Mouse (Mus musculus) adrenal gland, adult 8-10 months (tissue): ENCODE results near the gene Tgm6. TPM values are rescaled to one million over a fixed set of nuclear protein-coding genes. Genes with fewer than 3 reads are reported as not detected.

Source experiments
- DNase-seq: peaks from one replicate; pipeline ENCODE4 v3.0.0; 2022
- total RNA-seq, 4 experiments: library from RNA; stranded (reverse); gene quantifications; 2 replicates each; pipeline ENCODE4 v1.2.4; 2022

The Tgm6 gene
- total RNA-seq, 4 experiments from 2014 or later: not detected

GRCm38 (mm10) chr2:130178706-130179506 lies 66.7 kb downstream of the Tgm6 start, which contains the start of gene Snrpb:
Gene Snrpb (minus strand): TSS chr2:130179403.
- peak; percentile 81 for DNase-seq

DNA sequence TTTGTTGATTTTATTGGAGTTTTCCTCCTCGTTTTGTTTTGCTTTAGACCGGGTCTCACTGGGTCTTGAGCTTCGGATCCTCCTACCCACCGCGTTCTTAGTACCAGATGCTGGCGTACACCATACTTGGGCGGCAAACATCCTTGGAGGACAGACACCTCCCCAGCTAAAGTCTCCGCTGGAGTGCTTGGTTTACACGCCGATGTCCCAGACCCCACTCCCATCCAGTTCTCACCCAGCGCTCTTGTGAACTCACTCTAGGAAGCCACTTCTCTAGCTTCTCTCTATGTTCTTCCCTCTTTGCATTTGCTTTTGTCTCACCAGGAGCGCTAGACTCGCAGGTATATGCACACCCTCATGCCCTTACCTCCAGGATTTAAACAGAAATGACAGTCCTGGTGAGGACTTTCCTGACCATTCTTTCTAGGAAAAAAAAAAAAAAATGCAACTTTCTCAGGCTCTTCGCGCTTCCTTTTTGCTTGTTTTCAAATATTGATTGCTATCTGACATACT lies 67.3 kb downstream of the Tgm6 start:
- no peak for DNase-seq

- DNase-seq: no peak
Measured at GRCm38 (mm10) chr2:130188391-130188790, 76.2 kb downstream of the Tgm6 start.

DNA sequence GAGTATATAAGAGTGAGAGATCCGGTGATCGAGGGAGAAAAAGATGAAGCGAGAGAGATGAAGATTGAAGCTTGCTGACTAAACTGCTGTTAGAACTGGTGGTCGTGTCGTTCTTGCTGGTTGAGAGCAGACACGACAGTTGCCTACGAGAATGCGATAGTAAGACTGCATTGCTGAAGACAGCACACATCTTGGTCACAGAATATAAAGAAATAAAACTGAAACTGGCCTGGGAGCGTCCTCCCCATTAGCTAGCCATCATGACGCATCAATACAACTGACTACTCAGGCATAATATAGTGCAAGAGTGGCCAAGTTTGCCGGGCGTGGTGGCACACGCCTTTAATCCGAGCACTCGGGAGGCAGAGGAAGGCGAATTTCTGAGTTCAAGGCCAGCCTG lies 82.7 kb downstream of the Tgm6 start, which contains the start of gene Tmc2:
Tmc2 (plus strand) TSS at position 301 of the 400 bp plus-strand sequence.
- no peak for DNase-seq

- no peak for DNase-seq
Measured at GRCm38 (mm10) chr2:130200961-130201360, 88.7 kb downstream of the Tgm6 start.

Other genes with a start within 250 kb of the Tgm6 start
- 1 to 10 TPM in 2 of 4 experiments, under 1 TPM in 2; 0.12 to 7.0 (median 2.5) TPM for gene Tgm3, start 100.1 kb upstream of the Tgm6 start, total RNA-seq
- gene Snrpb, start 67.0 kb downstream of the Tgm6 start, total RNA-seq: 100 to 1,000 TPM; 172 to 197 (median 177) TPM
- not detected for gene Tmc2, start 82.8 kb downstream of the Tgm6 start, total RNA-seq
- gene Nop56, start 162.0 kb downstream of the Tgm6 start, total RNA-seq: 100 to 1,000 TPM in 3 of 4 experiments, 10 to 100 TPM in 1; 80.0 to 120 (median 115) TPM
- 100 to 1,000 TPM; 268 to 359 (median 297) TPM for gene Idh3b, start 172.1 kb downstream of the Tgm6 start, total RNA-seq
- gene Ebf4, start 182.8 kb downstream of the Tgm6 start, total RNA-seq: 1 to 10 TPM; 4.2 to 8.4 (median 6.0) TPM